ENCODE assay signal across 16 mouse cellular contexts in the genomic region with DNA sequence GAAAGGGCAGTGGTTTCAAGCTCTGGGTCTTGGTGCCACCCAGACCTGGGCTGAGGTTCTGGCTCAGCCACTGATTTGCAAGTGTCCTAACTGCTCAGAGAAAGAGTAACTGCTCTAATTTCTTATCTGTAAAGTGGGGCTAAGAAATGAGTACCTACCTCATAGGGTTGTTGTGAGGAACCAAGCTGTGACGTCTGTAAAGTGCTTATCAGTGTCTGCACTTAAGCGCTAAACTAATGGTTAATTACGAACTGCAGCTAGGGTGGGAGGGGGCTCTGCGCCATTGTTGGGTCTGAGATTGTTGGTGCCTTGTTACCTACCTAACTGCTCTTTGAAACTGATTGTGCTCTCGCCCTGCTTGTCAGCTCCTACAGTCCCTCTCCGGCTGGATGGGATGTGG. TPM values are rescaled to one million over a fixed set of nuclear protein-coding genes. Genes with fewer than 3 reads are reported as not detected.
A peak's percentile ranks its signal among the peaks of the same experiment; 100 is the strongest.
DNase-seq lines count a peak whose midpoint lies in the region; TF ChIP-seq lines count a peak whose summit lies in the region.
"Had no signal": no experiment of that assay in that cellular context is flagged by ENCODE, and none has a peak within 500 bp of the region (broad histone marks: within the 10 kb centered on the region; RNA-seq: fewer than 3 reads in every experiment).

No protein-coding gene starts in this region.

- in situ Hi-C loops in CH12.LX (cut with MboI; ENCODE audit: low pct_ligation_motif_present, low pct_unique_long_range_greater_than_20kb, low sequenced_read_pairs), result no loop called here

- WGBS in embryonic facial prominence, embryonic 10.5 days, result 80% methylated on average over 6 of the region's 6 CpGs

- peaks cover 36 to 95% of the 10 kb centered on the region in 2 experiments for H3K4me1 ChIP-seq in CH12.LX (ENCODE audit: control insufficient read depth in 1 of 2, insufficient read depth in 2 of 2)
- peaks cover 84% of the 10 kb centered on the region for H3K4me1 ChIP-seq in embryonic facial prominence, embryonic 10.5 days

- no peak overlapping the region; the same call in 1 of the 2 replicates for H3K4me3 ChIP-seq in gastrocnemius, adult 2 months
- peak overlapping the region; percentile 10; the same call in 1 of the 2 replicates for H3K4me3 ChIP-seq in layer of hippocampus, adult 2 months
- peak overlapping the region in 1 of 3 experiments; percentile 49 for H3K4me3 ChIP-seq in CH12.LX (replicated peaks in 1 of 3; ENCODE audit: low read depth in 2 of 3, low read length in 2 of 3, poor library complexity in 1 of 3)
- peak overlapping the region; percentile 8; the same call in 1 of the 2 replicates for H3K4me3 ChIP-seq in embryonic facial prominence, embryonic 10.5 days
- H3K4me3 ChIP-seq: kidney, embryonic 15.5 days had no signal

- H3K27me3 ChIP-seq in CH12.LX (replicated peaks), result no peaks in the 10 kb centered on the region
- no peaks in the 10 kb centered on the region for H3K27me3 ChIP-seq in embryonic facial prominence, embryonic 10.5 days (replicated peaks; ENCODE audit: low read depth, poor library complexity, severe bottlenecking)
- H3K27me3 ChIP-seq: kidney, embryonic 15.5 days had no signal

- no peak for TF ChIP-seq POLR2A in CH12.LX (IDR thresholded peaks at IDR 0.05; ENCODE audit: low read depth, low read length)

- intact Hi-C loops in gastrocnemius, adult 2 months (cut with DNase I), result no loop called here

- no peak for TF ChIP-seq CTCF in gastrocnemius, adult 2 months (IDR thresholded peaks at IDR 0.05)
- no peak for TF ChIP-seq CTCF in layer of hippocampus, adult 2 months (conservative IDR thresholded peaks at IDR 0.05)
- TF ChIP-seq CTCF in CH12.LX (conservative IDR thresholded peaks at IDR 0.05 in 1 of 2, IDR thresholded peaks at IDR 0.05 in 1 of 2; ENCODE audit: low read depth in 2 of 2, low read length in 2 of 2), result no peak

- H3K4me2 ChIP-seq in CH12.LX (ENCODE audit: insufficient read depth, low read depth, poor library complexity, severe bottlenecking), result peak overlapping the region; percentile 4; the same call in 1 of the 2 replicates
- H3K4me2 ChIP-seq: kidney, embryonic 15.5 days; liver, embryonic 11.5 days had no signal

- H3K79me2 ChIP-seq in CH12.LX (replicated peaks; ENCODE audit: control insufficient read depth, extremely low read depth, insufficient read depth, poor library complexity, severe bottlenecking), result peaks cover 66% of the 10 kb centered on the region

- H3K27ac ChIP-seq in gastrocnemius, adult 2 months, result 0 out of 2 replicates have a peak overlapping the region, but pooled peaks have one; percentile 8
- H3K27ac ChIP-seq in layer of hippocampus, adult 2 months, result peak overlapping the region; percentile 58; the same call in 1 of the 2 replicates
- H3K27ac ChIP-seq in CH12.LX (ENCODE audit: insufficient read depth, low read depth), result peak overlapping the region; percentile 65
- H3K27ac ChIP-seq in embryonic facial prominence, embryonic 10.5 days (replicated peaks), result no peak overlapping the region
- H3K27ac ChIP-seq: kidney, embryonic 15.5 days had no signal

- peak overlapping the region; percentile 33; the same call in 1 of the 2 replicates for H3K9ac ChIP-seq in CH12.LX (ENCODE audit: insufficient read depth, low read depth)
- H3K9ac ChIP-seq: kidney, embryonic 15.5 days had no signal

- no peak for TF ChIP-seq EP300 in CH12.LX (IDR thresholded peaks at IDR 0.05; ENCODE audit: low read length)

- no peaks in the 10 kb centered on the region for H3K9me3 ChIP-seq in CH12.LX (replicated peaks; ENCODE audit: low read length)
- H3K9me3 ChIP-seq in embryonic facial prominence, embryonic 10.5 days, result no peaks in the 10 kb centered on the region
- H3K9me3 ChIP-seq: kidney, embryonic 15.5 days had no signal

- dilution Hi-C loops in CH12.LX (cut with MboI; ENCODE audit: extremely low pct_ligation_motif_present, extremely low pct_unique_long_range_greater_than_20kb, low sequenced_read_pairs), result no loop called here

- no peak for DNase-seq in gastrocnemius, adult 2 months
- DNase-seq in gastrocnemius, adult 18-20 months (ENCODE audit: low spot score), result no peak
- DNase-seq in layer of hippocampus, adult 2 months (ENCODE audit: low spot score in 2 of 2), result no peak
- no peak for DNase-seq in layer of hippocampus, adult 9-10 months (ENCODE audit: low spot score)
- no peak for DNase-seq in CH12.LX (ENCODE audit: extremely low read depth)
- DNase-seq in embryonic facial prominence, embryonic 10.5 days (ENCODE audit: low spot score), result no peak
- DNase-seq in kidney, postnatal 10 days, result no peak
- no peak for DNase-seq in testis, postnatal 14 days (ENCODE audit: low spot score)
- DNase-seq: adrenal gland, postnatal 36 days; cerebellum, postnatal 14 days; layer of hippocampus, adult 9-11 months; lung, postnatal 14 days; right cerebral cortex, postnatal 14 days had no signal

- TF ChIP-seq RAD21 in CH12.LX (IDR thresholded peaks at IDR 0.05; ENCODE audit: low read depth, low read length), result no peak

- H3K36me3 ChIP-seq in CH12.LX (replicated peaks in 1 of 2; ENCODE audit: control insufficient read depth in 1 of 2, insufficient read depth in 1 of 2, low read length in 1 of 2), result peaks cover 91 to 97% of the 10 kb centered on the region in 2 experiments
- H3K36me3 ChIP-seq in embryonic facial prominence, embryonic 10.5 days (replicated peaks), result peaks cover 100% of the 10 kb centered on the region

TF ChIP-seq in CH12.LX, 34 proteins besides CTCF, POLR2A, EP300 and RAD21:
- no peak for TF ChIP-seq SMC3 (IDR thresholded peaks at IDR 0.05; ENCODE audit: low read depth, low read length)
- TF ChIP-seq HCFC1 (IDR thresholded peaks at IDR 0.05; ENCODE audit: low read depth, low read length), result no peak
- no peak for TF ChIP-seq USF1 (IDR thresholded peaks at IDR 0.05; ENCODE audit: low read depth, low read length)
- TF ChIP-seq SIN3A (IDR thresholded peaks at IDR 0.05; ENCODE audit: low read length), result no peak
- TF ChIP-seq CHD1 (IDR thresholded peaks at IDR 0.05; ENCODE audit: low read depth, low read length), result no peak
- TF ChIP-seq NELFE (IDR thresholded peaks at IDR 0.05; ENCODE audit: low read depth, low read length), result no peak
- TF ChIP-seq MAFK (IDR thresholded peaks at IDR 0.05; ENCODE audit: insufficient replicate concordance, low read length), result no peak
- no peak for TF ChIP-seq MEF2A (IDR thresholded peaks at IDR 0.05; ENCODE audit: borderline replicate concordance, low read depth, low read length)
- TF ChIP-seq RCOR1 (conservative IDR thresholded peaks at IDR 0.05; ENCODE audit: low read depth, low read length), result no peak
- TF ChIP-seq MXI1 (IDR thresholded peaks at IDR 0.05; ENCODE audit: low read depth, low read length), result no peak
- no peak for TF ChIP-seq ZNF384 (IDR thresholded peaks at IDR 0.05; ENCODE audit: low read depth, low read length)
- no peak for TF ChIP-seq PAX5 (IDR thresholded peaks at IDR 0.05; ENCODE audit: low read length)
- TF ChIP-seq POLR2AphosphoS2 (IDR thresholded peaks at IDR 0.05; ENCODE audit: low read depth, low read length), result no peak
- TF ChIP-seq JUND (conservative IDR thresholded peaks at IDR 0.05; ENCODE audit: low read depth, low read length), result no peak
- TF ChIP-seq KAT2A (IDR thresholded peaks at IDR 0.05; ENCODE audit: insufficient replicate concordance, low read length), result no peak
- TF ChIP-seq TCF12 (IDR thresholded peaks at IDR 0.05; ENCODE audit: low read depth, low read length), result no peak
- no peak for TF ChIP-seq USF2 (conservative IDR thresholded peaks at IDR 0.05; ENCODE audit: low read depth, low read length)
- TF ChIP-seq MAX (IDR thresholded peaks at IDR 0.05; ENCODE audit: low read length), result no peak
- TF ChIP-seq ELF1 (IDR thresholded peaks at IDR 0.05; ENCODE audit: low read depth, low read length), result no peak
TF ChIP-seq in CH12.LX: peak in this region for 0.

RNA-seq across cellular contexts. Expression of a gene that starts 7.5 kb away (rescaled TPM):
- 100 to 1,000 TPM; 173 to 338 TPM for total RNA-seq in gastrocnemius, adult 2 months (2021)
- 100 to 1,000 TPM; 227 to 344 TPM for total RNA-seq in gastrocnemius, adult 18-20 months (2021)
- 10 to 100 TPM; 66.4 to 68.8 TPM for total RNA-seq in layer of hippocampus, adult 2 months (2021)
- 103 and 124 TPM in 2 replicates for total RNA-seq in CH12.LX (2012; rRNA removed)
- 119 and 121 TPM in 2 replicates for total RNA-seq in CH12.LX (2014; rRNA removed)
- polyA plus RNA-seq in CH12.LX (2012; ENCODE audit: insufficient read length, low read depth), result 65.1 and 67.6 TPM in 2 replicates
- 75.8 and 81.7 TPM in 2 replicates for polyA plus RNA-seq in embryonic facial prominence, embryonic 10.5 days (2016; fragmentation: Nextera tagmentation; extraction: Ambion mirVana)

RNA-seq across cellular contexts. Expression of a gene that starts 9.2 kb away (rescaled TPM):
- 100 to 1,000 TPM; 131 to 143 TPM for total RNA-seq in gastrocnemius, adult 2 months (2021)
- 100 to 1,000 TPM; 110 to 131 TPM for total RNA-seq in gastrocnemius, adult 18-20 months (2021)
- 100 to 1,000 TPM; 410 to 476 TPM for total RNA-seq in layer of hippocampus, adult 2 months (2021)
- total RNA-seq in CH12.LX (2012; rRNA removed), result 296 and 342 TPM in 2 replicates
- total RNA-seq in CH12.LX (2014; rRNA removed), result 365 and 371 TPM in 2 replicates
- polyA plus RNA-seq in CH12.LX (2012; ENCODE audit: insufficient read length, low read depth), result 640 and 645 TPM in 2 replicates
- polyA plus RNA-seq in embryonic facial prominence, embryonic 10.5 days (2016; fragmentation: Nextera tagmentation; extraction: Ambion mirVana), result 325 and 346 TPM in 2 replicates

RNA-seq across cellular contexts. Expression of a gene that starts 16.1 kb away (rescaled TPM):
- 1 to 10 TPM; 2.6 to 7.3 TPM for total RNA-seq in gastrocnemius, adult 2 months (2021)
- total RNA-seq in gastrocnemius, adult 18-20 months (2021), result 1 to 10 TPM; 1.7 to 3.9 TPM
- 1 to 10 TPM; 4.4 to 6.8 TPM for total RNA-seq in layer of hippocampus, adult 2 months (2021)
- total RNA-seq in CH12.LX (2012; rRNA removed) (3.9 and 7.0 TPM in 2 replicates), CH12.LX (2014; rRNA removed) (2.6 and 3.6 TPM in 2 replicates)
- polyA plus RNA-seq in CH12.LX (2012; ENCODE audit: insufficient read length, low read depth), result 6.5 and 7.2 TPM in 2 replicates
- polyA plus RNA-seq in embryonic facial prominence, embryonic 10.5 days (2016; fragmentation: Nextera tagmentation; extraction: Ambion mirVana), result 4.4 and 4.9 TPM in 2 replicates

RNA-seq across cellular contexts. Expression of a gene that starts 28.8 kb away (rescaled TPM):
- total RNA-seq in gastrocnemius, adult 2 months (2021), result under 1 TPM; 0.71 to 0.89 TPM
- under 1 TPM; 0.45 to 0.46 TPM for total RNA-seq in gastrocnemius, adult 18-20 months (2021)
- 1 to 10 TPM; 2.6 to 4.5 TPM for total RNA-seq in layer of hippocampus, adult 2 months (2021)
- total RNA-seq in CH12.LX (2012; rRNA removed) (60.9 and 65.5 TPM in 2 replicates), CH12.LX (2014; rRNA removed) (41.5 and 46.1 TPM in 2 replicates)
- polyA plus RNA-seq in CH12.LX (2012; ENCODE audit: insufficient read length, low read depth), result 60.6 and 61.8 TPM in 2 replicates
- 2.2 and 2.8 TPM in 2 replicates for polyA plus RNA-seq in embryonic facial prominence, embryonic 10.5 days (2016; fragmentation: Nextera tagmentation; extraction: Ambion mirVana)

RNA-seq across cellular contexts. Expression of a gene that starts 46.1 kb away (rescaled TPM):
- total RNA-seq in gastrocnemius, adult 2 months (2021), result not detected
- under 1 TPM in 1 of 2 experiments, not detected in 1; 0.66 TPM for total RNA-seq in gastrocnemius, adult 18-20 months (2021)
- not detected for total RNA-seq in layer of hippocampus, adult 2 months (2021)
- not detected in 2 replicates for total RNA-seq in CH12.LX (2012; rRNA removed)
- total RNA-seq in CH12.LX (2014; rRNA removed), result not detected in 2 replicates
- polyA plus RNA-seq in CH12.LX (2012; ENCODE audit: insufficient read length, low read depth), result not detected in 2 replicates
- 0.63 and 1.9 TPM in 2 replicates for polyA plus RNA-seq in embryonic facial prominence, embryonic 10.5 days (2016; fragmentation: Nextera tagmentation; extraction: Ambion mirVana)
- total RNA-seq: granulocyte monocyte progenitor cell, adult 5-6 weeks had no signal
- polyA plus RNA-seq: liver, embryonic 11.5 days had no signal
